12 mouse cellular contexts compared by ENCODE assay signal in the genomic region with DNA sequence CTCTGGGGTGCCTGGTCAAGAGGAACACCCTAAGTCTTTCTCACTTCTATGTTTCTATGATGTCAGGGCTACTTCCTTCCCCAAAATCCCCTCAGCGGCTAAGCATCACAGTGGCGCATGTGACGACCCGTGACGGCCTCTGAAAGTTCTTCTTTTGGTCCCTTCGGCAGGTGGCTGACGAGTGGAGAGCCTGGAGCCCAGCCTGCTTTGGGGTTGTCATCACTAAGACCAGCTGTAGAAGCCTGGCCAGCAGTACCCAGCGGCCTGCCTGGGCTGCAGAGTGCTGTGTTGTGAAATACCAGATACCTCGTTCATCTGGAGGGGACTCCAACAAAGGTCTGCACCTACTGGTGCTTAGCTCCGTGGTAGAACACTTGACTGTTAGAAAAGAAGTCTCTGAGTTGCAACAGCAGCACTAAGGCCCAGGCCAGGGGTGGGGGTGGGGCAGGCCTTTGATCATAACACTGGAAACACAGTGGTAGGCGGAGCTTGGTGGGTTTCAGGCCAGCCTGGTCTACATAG. TPM values are rescaled to one million over a fixed set of nuclear protein-coding genes. Genes with fewer than 3 reads are reported as not detected.
DNase-seq lines count a peak whose midpoint lies in the region; ATAC-seq and TF ChIP-seq lines count a peak whose summit lies in the region.
"Had no signal": no experiment of that assay in that cellular context is flagged by ENCODE, and none has a peak within 500 bp of the region (broad histone marks: within the 10 kb centered on the region; RNA-seq: fewer than 3 reads in every experiment).

No protein-coding gene starts in this region.

- no peak for TF ChIP-seq CTCF in lung, postnatal 0 days (IDR thresholded peaks at IDR 0.05)
- TF ChIP-seq CTCF in small intestine, adult 2 months (IDR thresholded peaks at IDR 0.05; ENCODE audit: extremely low read depth, insufficient read length, insufficient replicate concordance, low read depth, low read length), result no peak

- no peaks in the 10 kb centered on the region for H3K4me1 ChIP-seq in lung, postnatal 0 days (ENCODE audit: insufficient read depth, low read depth, low read length)
- H3K4me1 ChIP-seq in small intestine, adult 2 months (ENCODE audit: control insufficient read depth, insufficient read depth, insufficient read length, low read length), result no peaks in the 10 kb centered on the region
- no peaks in the 10 kb centered on the region for H3K4me1 ChIP-seq in forebrain, embryonic 11.5 days (replicated peaks; ENCODE audit: control insufficient read depth, insufficient read depth, low read length)

- H3K27me3 ChIP-seq in lung, postnatal 0 days (replicated peaks; ENCODE audit: insufficient read depth, low read length), result no peaks in the 10 kb centered on the region
- H3K27me3 ChIP-seq in small intestine, adult 2 months (ENCODE audit: control insufficient read depth, insufficient read depth, low read length), result no peaks in the 10 kb centered on the region
- no peaks in the 10 kb centered on the region for H3K27me3 ChIP-seq in forebrain, embryonic 11.5 days (ENCODE audit: control insufficient read depth, insufficient read depth, low read length)
- H3K27me3 ChIP-seq: forebrain, embryonic 13.5 days had no signal

- H3K9ac ChIP-seq in lung, postnatal 0 days (replicated peaks; ENCODE audit: low read depth), result no peak overlapping the region
- no peak overlapping the region for H3K9ac ChIP-seq in forebrain, embryonic 11.5 days (ENCODE audit: low read length)
- H3K9ac ChIP-seq: forebrain, embryonic 13.5 days had no signal

- 73% methylated on average over 11 of the region's 11 CpGs for WGBS in lung, postnatal 0 days
- 81% methylated on average over 11 of the region's 11 CpGs for WGBS in small intestine, adult 2 months
- 85% methylated on average over 11 of the region's 11 CpGs for WGBS in forebrain, embryonic 11.5 days

- no peak for TF ChIP-seq POLR2A in small intestine, adult 2 months (IDR thresholded peaks at IDR 0.05; ENCODE audit: low read depth, low read length)

- no peak; the same call in 1 of the 2 replicates for TF ChIP-seq EP300 in lung, postnatal 0 days (IDR thresholded peaks at IDR 0.05)

- no peaks in the 10 kb centered on the region for H3K36me3 ChIP-seq in lung, postnatal 0 days (ENCODE audit: insufficient read depth, low read length)
- H3K36me3 ChIP-seq in small intestine, adult 2 months (ENCODE audit: control insufficient read depth, insufficient read depth, low read length), result no peaks in the 10 kb centered on the region
- H3K36me3 ChIP-seq in forebrain, embryonic 11.5 days (ENCODE audit: control insufficient read depth, insufficient read depth, low read length), result no peaks in the 10 kb centered on the region

- peak; percentile 16 for ATAC-seq in CD4-positive, CD25-positive, alpha-beta regulatory T cell, adult 4 months
- peak; percentile 91 for ATAC-seq in lung, postnatal 0 days
- ATAC-seq in forebrain, embryonic 11.5 days (replicated peaks; ENCODE audit: low FRiP score), result no peak
- ATAC-seq: forebrain, embryonic 13.5 days had no signal

- no peak overlapping the region for H3K4me3 ChIP-seq in lung, postnatal 0 days (ENCODE audit: low read depth, low read length)
- no peak overlapping the region for H3K4me3 ChIP-seq in small intestine, adult 2 months (ENCODE audit: low read depth, low read length)
- H3K4me3 ChIP-seq in forebrain, embryonic 11.5 days (ENCODE audit: low read depth, low read length), result no peak overlapping the region
- H3K4me3 ChIP-seq: forebrain, embryonic 13.5 days had no signal

- H3K27ac ChIP-seq in lung, postnatal 0 days (ENCODE audit: low read length), result no peak overlapping the region
- H3K27ac ChIP-seq in small intestine, adult 2 months (ENCODE audit: insufficient read depth, low read depth, low read length), result peak overlapping the region; percentile 65; the same call in 1 of the 2 replicates
- H3K27ac ChIP-seq in forebrain, embryonic 11.5 days (ENCODE audit: low read depth, low read length), result no peak overlapping the region
- H3K27ac ChIP-seq: forebrain, embryonic 13.5 days had no signal

- no peaks in the 10 kb centered on the region for H3K9me3 ChIP-seq in lung, postnatal 0 days (ENCODE audit: low read length)
- H3K9me3 ChIP-seq in forebrain, embryonic 11.5 days (ENCODE audit: control insufficient read depth, low read length), result no peaks in the 10 kb centered on the region
- H3K9me3 ChIP-seq: forebrain, embryonic 13.5 days had no signal

- no peak overlapping the region for H3K4me2 ChIP-seq in lung, postnatal 0 days (replicated peaks; ENCODE audit: low read depth, low read length)
- H3K4me2 ChIP-seq in forebrain, embryonic 11.5 days (ENCODE audit: low read depth, low read length, severe bottlenecking), result no peak overlapping the region
- H3K4me2 ChIP-seq: forebrain, embryonic 13.5 days had no signal

- peak; percentile 38 to 77 for DNase-seq in heart, adult 18-20 months
- no peak for DNase-seq in heart, postnatal 4 days
- DNase-seq in lung, postnatal 0 days (ENCODE audit: low spot score), result peak; percentile 75
- no peak for DNase-seq in thymus, postnatal 25 days
- no peak for DNase-seq in cerebellum, postnatal 25 days
- no peak for DNase-seq in forebrain, embryonic 11.5 days (ENCODE audit: low spot score)
- DNase-seq: gastrocnemius, postnatal 36 days; kidney, postnatal 36 days; right cerebral cortex, postnatal 14 days had no signal

RNA-seq across cellular contexts. Expression of a gene that starts 19.2 kb away (rescaled TPM):
- total RNA-seq in heart, adult 18-20 months (2021), result 1 to 10 TPM; 2.3 to 3.5 TPM
- total RNA-seq in heart, postnatal 4 days (2021), result 1 to 10 TPM; 2.3 to 2.7 TPM
- 100 to 1,000 TPM; 294 to 385 TPM for polyA plus RNA-seq in CD4-positive, CD25-positive, alpha-beta regulatory T cell, adult 4 months (2017; shearing (Covaris generic))
- 19.0 and 30.7 TPM in 2 replicates for polyA plus RNA-seq in lung, postnatal 0 days (2015; fragmentation: Nextera tagmentation; extraction: Ambion mirVana)
- polyA plus RNA-seq in small intestine, adult 2 months (2012; rRNA removed), result 3.9 and 7.1 TPM in 2 replicates
- polyA plus RNA-seq in forebrain, embryonic 11.5 days (2014; fragmentation: Nextera tagmentation; extraction: Ambion mirVana), result 4.0 and 5.1 TPM in 2 replicates

Comparison
In these comparisons a context has a peak if more than half of its experiments do, and no peak if none do; other contexts are left out.
1. DNase-seq: peak in heart, adult 18-20 months (2 of 2) and lung, postnatal 0 days (single experiment); none in heart, postnatal 4 days (single experiment), thymus, postnatal 25 days (single experiment), cerebellum, postnatal 25 days (0 of 2) and forebrain, embryonic 11.5 days (single experiment).